Mouse (Mus musculus) c-Kit-positive CD71-negative TER-119-negative erythroid progenitor cells, embryonic 14.5 days (primary cell): ENCODE results near the gene Dpep1.
A peak's percentile ranks its signal among the peaks of the same experiment; 100 is the strongest.

Source experiments
- DNase-seq: peaks from one replicate; pipeline ENCODE4 v3.0.0-alpha.2; 2013; ENCODE audit warnings: low read depth

Gene Dpep1

DNA sequence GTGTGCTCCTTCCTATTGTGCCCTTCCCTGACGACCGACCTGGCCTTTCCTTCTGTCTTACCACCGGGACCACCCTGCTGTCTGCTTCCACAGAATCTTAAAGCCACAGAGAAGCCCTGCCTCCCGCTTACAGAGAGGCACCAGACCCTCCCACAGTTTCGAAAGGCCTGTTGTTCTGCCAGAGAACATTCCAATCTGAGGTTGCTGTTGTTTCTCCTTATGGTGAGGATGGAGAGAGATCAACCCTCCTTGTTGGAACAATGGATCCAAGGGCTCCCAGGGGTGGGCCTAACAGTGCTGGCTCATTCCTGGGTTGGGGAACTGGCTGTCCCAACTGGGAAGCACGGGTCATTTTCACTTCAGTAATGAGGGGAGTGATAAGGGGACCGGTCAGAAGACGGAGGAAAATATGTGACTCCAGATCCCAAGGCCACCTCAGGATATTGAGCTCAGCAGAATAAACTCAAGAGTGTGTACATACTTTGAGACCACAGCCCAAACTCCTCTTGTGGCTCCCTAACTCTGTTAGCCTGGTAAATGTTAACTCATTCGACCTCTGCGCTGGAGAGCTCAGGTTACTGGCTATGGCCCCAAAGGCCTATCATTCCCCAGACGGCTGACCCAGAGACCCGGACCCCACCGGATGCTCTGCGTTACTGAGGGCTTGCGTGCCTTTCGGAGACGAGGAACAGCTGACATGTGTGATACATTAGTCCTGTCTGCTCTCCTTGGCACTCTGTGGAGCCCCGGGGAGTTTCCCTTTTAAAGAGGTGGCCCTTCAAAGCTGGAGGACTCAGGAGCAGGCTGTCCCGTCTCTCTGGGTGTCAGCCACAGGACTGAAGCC is at the start of gene Dpep1:
TSS of gene Dpep1 (plus strand) at position 677 of the 844 bp plus-strand sequence.
- no peak for DNase-seq

DNA sequence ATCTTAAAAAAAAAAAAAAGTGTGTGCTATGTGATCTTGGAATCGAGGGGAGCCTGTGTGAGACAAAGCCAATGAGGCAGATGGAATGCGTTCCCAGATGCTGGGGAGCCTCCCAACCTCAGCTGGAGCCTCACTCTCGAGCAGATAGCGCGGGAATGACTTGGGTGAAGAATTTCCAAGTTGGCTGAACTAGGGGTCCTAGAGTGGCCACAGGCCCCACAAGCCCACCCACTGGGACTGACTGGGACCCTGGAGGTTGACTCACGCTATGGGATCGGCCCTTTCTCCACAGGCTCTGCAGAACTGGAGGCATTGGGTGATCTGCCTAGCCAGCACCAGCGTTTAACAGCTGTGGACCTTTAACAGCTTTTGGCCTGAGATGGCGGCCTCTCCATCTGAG is 49.8 kb upstream of the Dpep1 start:
- DNase-seq = no peak

DNA sequence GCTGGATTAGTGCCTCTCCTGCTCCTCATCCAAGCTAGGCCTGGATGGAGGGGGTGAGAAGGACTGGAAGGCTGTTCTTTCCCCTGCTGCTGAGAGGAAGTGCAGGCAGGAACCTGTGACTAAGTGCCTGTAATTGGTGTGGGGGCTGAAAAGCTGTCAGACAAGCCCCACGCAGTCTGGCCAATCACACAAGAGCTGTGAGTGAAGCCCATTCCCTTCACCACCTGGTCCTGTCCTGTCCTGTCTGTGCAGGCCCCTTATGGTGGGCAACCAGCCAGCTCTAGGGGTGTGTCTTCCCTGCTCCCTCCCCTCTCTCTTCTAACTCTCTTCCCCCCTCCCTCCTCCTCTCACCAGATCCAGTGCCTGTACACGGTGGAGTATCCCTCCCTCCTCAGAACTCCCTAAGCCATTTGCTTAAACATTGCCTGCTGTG is 48.4 kb upstream of the Dpep1 start:
- DNase-seq = no peak

DNA sequence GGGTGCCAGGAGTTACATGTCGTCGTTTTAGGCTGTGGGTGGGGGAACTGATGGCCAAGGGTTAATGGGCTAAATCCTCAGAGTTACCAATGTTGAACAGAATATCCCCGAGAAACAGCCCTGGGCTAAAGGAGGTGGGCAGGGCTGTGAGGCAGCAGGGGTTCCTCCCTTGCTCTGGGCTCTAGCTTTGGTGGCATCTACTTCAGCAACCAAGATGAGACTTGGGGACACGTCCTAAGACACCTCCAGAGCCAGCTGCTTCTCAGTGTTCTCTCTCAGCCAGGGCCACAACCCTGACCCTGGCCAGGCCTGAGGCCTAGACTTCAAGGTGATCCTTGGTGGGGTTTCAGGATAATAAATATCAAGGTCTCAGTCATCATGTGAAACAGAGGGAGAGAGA is 47.3 kb upstream of the Dpep1 start:
- no peak for DNase-seq

DNA sequence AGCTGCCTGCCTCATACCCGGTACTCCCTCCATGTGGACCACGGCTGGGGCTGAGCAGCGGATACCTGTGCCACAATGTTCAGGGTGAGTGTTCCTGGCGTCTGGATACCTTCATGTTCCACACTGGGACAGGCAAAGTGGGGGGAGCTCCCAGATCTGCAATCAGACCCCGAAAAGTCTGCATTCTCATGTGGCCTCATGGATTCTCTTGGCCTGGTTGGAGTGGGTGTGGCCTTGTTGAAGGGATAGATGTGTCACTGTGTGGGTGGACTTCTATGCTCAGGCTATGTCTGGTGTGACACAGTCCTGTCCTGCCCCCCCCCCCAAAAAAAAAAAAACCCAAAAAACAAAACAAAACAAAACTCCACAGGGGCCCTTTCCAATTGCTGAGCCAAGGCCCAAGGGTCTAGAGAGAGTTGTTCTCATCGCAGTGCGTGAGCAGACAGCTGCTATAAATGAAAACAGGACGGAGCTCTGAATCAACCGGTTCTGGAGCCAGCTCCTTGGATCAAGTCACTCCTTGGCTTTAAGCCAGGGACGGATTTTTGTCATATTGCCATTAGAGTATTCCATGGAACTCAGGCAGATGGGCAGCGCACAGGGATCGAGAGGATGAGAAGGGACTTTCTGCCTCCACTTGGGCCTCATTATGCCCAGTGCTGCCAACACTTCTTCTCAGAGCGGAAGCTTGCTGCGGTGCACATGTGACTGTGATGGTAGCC is 44.1 kb upstream of the Dpep1 start:
- no peak for DNase-seq

DNA sequence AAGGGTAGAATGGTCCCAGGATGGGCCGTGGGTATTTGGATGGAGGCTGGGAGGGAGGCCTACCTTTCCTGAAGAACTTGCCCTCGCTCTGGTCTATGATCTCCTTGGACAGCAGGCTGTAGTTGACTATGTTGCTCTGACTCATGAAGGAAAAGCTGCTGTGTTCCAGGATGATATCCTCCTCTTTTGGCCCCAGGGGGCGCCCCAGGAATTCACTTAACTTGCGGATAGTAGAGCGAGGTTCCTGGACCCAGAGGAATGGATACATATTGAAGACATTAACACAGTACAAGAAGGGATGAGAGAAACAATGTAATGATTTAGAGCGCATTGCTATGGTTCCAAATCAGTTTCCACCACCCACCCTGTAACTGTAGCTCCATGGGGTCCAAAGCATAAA is 40.8 kb upstream of the Dpep1 start:
- peak; percentile 42 for DNase-seq

DNA sequence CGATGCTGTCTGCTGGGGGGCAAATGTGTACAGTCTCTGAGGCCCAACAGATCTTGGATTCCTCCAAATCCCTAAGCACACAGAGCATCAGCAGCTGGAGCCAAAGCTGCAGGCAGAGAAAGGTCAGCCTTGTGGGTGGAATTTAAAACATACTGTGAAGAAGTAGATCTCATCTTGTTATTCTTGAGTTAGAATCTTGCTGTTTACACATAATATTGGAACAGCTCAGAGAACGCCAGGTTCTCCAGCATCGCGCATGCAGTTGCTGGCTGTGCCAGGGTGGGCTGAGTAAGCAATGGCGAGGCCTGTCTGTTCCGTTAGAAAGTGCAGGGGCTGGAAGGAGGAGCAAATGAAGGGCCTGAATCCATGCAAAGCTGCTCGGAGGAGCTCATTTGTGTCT is 39.7 kb upstream of the Dpep1 start:
- DNase-seq = no peak

DNA sequence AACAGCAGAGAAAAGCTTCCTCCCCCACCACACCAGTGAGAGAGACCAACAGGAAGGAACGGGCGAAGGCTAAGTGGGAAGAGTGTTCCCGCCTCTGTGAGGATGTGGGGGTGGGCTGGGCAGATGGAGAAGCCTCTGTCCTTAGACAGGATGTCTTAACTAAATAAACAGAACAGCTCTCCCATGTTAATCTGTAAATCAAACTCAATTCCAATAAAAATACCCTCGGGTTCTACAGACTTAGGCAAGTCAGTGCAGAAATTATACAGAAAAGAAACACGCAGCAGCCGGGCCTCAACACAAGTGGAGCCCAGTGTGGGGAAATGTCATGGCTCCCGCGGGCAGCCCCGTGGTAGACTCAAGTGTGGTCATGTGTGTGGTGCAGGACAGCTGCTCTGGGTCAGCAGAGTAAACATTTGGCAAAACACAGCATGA is 35.3 kb upstream of the Dpep1 start:
- no peak for DNase-seq

DNA sequence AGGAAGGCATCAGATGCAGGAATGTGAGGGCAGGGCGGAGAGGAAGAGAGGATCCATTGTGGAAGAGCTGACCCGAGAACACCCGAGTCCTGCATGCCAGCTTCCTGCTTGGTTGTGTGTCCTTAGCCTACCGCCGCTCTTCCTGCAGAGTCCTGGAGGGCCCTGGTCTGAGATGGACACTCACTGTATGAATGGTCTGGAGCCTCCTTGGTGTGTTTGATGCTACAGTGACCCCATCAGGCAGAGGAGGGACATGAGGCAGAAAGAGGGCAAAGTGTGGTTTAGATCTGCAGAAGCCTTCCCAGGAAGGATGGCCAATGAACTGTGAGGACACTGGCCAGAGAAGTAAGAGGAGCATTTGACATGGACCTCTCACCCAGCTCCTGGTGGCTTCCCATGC is 30.9 kb upstream of the Dpep1 start:
- DNase-seq = no peak

DNA sequence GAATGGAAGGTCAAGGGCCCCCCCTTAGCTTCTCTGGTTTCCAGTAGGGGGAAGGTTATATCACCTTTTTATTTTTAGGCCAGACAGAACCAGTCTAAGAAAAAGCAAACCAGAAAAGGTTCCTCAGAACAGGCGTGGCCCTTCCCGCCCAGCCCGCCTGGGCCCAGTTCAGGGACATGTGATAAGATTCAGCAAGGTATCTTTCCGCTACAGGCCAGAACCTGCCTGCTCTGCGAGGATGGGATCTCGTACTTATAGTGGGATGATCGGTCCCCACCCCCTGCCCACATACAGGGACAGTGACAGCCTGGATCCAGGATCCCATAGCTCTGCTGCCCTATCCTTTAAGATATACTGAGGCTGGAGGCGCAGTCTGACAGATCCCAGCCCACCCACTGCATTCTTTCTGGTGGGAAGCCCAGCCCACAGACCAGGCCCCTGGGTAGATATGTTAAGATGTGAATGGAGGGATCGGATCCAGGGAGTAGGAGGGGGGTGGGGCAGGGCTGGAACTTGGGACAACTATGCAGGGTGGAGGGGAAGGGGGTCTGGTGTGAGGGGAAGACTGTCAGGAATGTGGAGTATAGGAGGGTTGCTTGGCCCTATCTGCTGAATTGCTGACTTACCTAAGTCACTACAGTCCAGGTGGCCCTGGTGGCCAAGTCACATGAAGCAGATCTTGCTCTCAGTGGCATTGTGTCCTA is 29.8 kb upstream of the Dpep1 start:
- no peak for DNase-seq

DNA sequence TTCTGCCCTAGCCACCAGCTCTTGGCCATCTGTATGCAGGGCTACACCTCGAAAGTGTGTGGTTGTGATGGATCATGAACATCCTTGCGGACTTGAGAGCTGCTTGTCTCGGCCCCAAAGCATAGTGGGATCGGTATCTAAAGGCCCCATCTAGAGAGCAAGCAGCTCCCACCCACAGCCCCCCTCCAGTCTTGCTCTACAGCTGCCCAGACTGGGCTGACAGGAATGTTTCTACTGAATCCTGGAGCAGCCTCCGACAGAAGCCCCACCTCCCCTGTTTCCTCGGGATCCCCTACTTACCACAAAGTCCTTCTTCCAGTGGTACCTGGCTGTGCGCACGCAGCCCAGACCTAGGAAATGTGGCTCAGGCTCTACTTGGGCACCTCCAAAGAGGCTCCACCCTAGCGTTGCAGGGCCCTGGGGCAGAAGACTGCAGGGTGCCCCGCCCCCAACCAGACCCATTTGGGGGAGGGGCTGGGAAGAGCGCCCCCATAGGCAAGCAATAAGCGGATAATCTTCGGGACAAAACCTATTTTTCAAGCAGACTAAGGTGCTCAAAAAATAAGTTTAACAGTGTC is 28.1 kb upstream of the Dpep1 start, which contains the start of gene Sult5a1:
TSS of gene Sult5a1 (minus strand) at position 428 of the 578 bp plus-strand sequence.
- DNase-seq = no peak

DNA sequence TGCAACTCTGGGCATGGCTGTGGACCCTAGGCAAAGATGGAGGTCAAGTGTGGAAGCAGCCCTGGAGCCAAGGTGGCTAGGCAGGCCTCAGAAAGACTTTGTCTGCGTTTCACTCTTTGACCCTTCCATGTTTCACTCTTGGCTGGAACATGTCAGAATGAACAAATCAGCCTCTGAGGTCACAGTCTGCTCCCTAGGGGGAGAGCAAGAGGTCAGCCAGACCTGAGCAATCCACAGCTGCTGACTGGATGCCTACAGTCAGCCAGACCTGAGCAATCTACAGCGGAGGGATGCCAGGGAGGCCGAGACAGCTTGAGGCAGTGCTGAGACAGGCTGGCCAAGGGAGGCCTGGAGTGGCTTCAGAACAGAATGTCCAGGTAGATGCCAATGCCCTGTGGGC is 4.7 kb upstream of the Dpep1 start:
- DNase-seq = no peak

DNA sequence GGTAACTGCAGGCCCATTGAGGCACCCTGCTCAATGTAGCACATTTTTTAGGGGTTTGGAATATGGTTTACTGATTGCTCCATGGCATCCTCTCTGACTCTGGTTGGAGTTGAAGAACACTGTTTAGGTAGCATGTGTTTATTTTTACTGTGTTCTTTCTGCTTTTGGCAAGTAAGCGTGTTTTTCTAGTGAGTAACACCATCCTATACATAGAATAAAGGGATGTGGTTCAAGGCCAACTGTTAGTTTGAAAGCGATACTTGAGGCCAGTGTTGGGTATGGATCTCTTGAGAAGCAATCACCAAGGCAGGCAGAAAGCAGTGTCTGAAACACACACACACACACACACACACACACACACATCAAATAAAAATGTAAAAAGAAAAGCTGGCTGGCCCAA is 2.0 kb downstream of the Dpep1 start:
- no peak for DNase-seq

DNA sequence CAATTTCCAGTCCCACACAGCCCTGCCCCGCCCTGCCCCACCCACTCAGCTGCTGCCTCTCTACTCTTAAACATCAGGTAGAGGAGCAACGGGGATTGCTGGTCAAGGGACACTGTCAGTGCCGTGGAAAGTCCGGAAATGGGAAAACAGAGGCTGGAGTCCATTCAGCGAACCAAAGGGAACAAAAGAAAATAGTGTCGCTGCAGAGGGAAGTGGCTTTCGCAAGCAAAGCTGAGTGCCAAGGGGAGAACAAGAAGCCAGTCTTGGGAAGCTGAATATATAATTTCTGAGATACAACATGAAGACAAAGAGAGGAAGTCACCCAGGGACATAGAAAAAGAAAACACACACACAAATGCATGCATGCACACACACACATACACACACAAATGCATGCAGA is 2.8 kb downstream of the Dpep1 start:
- no peak for DNase-seq

DNA sequence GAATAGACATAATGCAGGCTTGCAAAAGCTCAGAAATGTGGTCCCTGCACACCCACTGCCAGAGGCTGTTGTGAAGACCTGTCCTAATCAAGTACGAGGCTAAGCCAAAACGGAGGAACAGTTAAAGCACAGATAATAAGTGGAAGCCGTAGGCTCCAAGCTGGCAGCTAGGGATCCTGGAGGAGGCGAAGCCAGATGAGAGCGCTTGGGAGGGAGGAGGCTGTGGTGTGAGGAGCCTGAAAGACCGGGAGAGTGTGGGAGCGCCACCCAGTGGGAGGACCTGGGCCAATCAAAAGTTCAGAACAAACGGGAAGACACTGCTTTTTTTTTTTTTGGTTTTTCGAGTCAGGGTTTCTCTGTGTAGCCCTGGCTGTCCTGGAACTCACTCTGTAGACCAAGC is 4.6 kb downstream of the Dpep1 start:
- DNase-seq = peak; percentile 62

DNA sequence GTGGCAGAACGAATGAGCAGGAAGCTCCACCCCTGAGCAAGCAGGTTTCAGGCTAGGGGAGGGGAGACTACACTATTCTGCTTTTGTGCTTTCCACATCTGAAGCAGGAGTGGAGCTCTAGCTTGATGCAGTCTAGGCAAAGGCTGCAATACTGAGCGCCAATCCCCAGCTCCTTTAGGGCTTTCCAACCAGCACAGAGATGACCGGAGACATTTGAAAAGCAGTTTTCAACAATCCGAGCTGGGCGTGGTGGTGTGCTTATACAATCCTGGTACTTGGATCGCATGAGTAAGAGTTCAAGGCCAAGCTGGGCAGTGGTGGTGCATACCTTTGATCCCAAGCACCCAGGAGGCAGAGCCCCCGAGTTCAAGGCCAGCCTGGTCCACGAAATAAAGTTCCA is 5.9 kb downstream of the Dpep1 start:
- no peak for DNase-seq

DNA sequence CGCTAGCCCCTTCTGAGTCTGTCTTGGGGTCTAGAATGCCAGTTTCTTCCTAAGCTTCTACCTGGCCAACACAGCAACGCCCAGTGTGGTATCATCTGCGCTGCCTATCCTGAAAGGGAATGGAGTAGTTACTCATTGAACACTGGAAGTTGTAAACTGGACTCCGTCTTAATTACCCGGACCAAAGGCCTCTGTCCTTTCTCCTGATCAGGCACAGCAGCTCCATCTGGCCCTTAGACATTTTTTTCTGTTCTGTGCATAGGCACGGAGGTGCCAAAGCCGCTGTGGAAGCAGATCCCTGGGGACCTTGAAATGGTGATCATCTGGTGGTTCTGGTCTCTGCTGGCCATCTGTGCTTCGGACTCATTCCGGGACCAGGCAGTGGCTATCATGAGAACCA is 7.7 kb downstream of the Dpep1 start:
- no peak for DNase-seq

DNA sequence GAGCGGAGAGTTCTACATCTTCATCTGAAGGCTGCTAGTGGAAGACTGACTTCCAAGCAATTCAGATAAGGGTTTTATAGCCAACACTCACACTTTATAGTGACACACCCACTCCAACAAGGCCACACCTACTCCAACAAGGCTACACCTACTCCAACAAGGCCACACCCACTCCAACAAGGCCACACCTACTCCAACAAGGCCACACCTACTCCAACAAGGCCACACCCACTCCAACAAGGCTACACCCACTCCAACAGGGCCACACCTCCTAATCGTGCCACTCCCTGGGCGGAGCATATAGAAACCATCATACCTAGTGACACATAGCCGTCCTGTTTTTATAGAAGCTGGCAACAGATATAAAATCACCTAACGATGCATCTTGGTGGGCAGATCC is 11.0 kb downstream of the Dpep1 start:
- DNase-seq = peak; percentile 28

DNA sequence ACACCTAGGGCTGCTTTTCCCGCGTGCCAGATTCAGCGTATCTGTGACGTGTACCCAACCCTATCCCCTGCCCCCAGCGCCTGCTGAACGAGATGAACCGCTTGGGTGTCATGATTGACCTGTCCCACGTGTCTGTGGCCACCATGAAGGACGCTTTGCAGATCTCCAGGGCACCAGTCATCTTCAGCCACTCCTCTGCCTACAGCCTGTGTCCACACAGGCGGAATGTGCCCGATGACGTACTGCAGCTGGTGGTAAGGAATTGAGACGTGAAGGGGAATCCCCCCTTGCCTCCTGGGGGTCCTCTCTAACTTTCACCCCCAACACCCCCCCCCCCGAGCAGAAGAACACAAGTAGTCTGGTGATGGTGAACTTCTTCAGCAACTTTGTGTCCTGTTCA is 13.8 kb downstream of the Dpep1 start:
- DNase-seq = no peak

DNA sequence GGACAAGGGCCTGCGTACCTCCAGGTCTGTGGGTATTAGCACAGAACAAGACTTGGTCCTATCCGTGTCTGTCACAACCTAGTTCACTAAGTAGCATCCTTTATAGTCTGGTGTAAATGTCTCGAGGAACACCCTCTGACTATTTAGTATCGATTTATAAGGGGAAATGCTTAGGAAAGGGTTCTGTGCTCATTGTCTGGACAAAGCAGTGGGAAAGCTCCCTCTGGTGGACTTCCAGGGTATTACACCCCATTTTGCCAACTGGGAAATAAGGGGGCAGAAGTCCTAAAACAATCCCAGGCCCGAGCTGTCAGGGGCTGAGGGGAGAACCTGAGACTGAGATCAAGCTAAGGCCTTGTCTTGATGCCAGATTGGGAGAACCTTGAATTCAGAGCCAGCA is 16.2 kb downstream of the Dpep1 start:
- DNase-seq = peak; percentile 73

DNA sequence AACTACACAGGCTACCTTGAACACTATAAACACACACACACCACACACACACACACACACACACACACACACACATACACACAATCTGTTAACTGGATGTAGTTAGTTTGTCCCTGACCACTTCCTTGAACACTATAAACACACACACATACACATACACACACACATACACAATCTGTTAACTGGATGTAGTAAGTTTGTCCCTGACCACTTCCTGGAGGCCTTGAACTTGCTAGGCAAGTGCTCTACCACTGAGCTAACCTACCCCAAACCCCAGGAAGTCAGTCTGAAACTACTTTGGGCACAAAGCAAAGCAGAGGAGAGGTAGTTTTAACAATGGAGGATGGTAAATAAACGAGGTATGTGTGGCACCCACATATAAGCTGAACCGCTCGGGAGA is 17.5 kb downstream of the Dpep1 start:
- DNase-seq = no peak

DNA sequence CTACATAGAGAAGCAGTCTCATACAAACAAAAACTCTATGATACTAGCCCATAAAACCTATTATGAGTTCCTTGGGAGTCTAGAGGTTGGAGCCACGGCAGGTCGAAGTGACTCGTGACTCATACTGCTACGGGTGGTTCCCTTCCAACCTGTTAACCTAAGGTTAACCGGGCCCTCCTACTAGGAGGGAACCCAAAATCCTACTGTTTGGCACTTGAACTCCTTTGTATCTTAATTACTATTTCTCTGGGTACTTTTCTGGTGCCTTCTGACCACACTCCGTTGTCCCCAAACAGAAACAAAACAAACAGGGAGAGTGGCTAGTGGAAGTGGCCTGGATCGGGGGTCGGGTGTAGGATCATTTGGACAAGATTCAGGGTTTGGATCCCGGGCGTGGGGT is 25.8 kb downstream of the Dpep1 start:
- no peak for DNase-seq
